Mouse (Mus musculus): ENCODE results near the gene Nes. TPM values are rescaled to one million over a fixed set of nuclear protein-coding genes. Genes with fewer than 3 reads are reported as not detected.

Nes gene
- polyA plus RNA-seq (2015; fragmentation: Nextera tagmentation; extraction: Ambion mirVana), result 13.8 and 17.7 TPM in 2 replicates

- no peaks in the 10 kb centered on the region for H3K36me3 ChIP-seq
- peak within 1 kb of the TSS; percentile 51 for H3K4me3 ChIP-seq
- H3K9ac ChIP-seq, result peak within 1 kb of the TSS; percentile 73
- ATAC-seq (ENCODE audit: insufficient number of reproducible peaks, insufficient read depth, low FRiP score, low TSS enrichment, low read depth), result peak; percentile 30; the same call in 1 of the 2 replicates
- H3K4me2 ChIP-seq, result peak within 1 kb of the TSS; percentile 96
- H3K27ac ChIP-seq, result peak within 1 kb of the TSS; percentile 22; the same call in 1 of the 2 replicates
- no peaks in the 10 kb centered on the region for H3K9me3 ChIP-seq
- peaks cover 36% of the 10 kb centered on the region for H3K27me3 ChIP-seq
- H3K4me1 ChIP-seq, result peaks cover 46% of the 10 kb centered on the region
- WGBS, result under 1% methylated on average over 44 of the region's 44 CpGs
These were observed at the start of gene Nes for GRCm38 (mm10) chr3:87970939-87971488. Gene Nes, plus strand, starts transcription at chr3:87971078.

GRCm38 (mm10) chr3:87924996-87925395 lies 45.9 kb upstream of the Nes start:
- WGBS, result 90% methylated on average over 7 of the region's 7 CpGs
- H3K4me3 ChIP-seq, result no peak overlapping the region
- no peaks in the 10 kb centered on the region for H3K27me3 ChIP-seq
- H3K4me2 ChIP-seq, result no peak overlapping the region
- ATAC-seq (ENCODE audit: insufficient number of reproducible peaks, insufficient read depth, low FRiP score, low TSS enrichment, low read depth), result no peak
- no peak overlapping the region for H3K9ac ChIP-seq
- peaks cover 58% of the 10 kb centered on the region for H3K36me3 ChIP-seq
- no peak overlapping the region for H3K27ac ChIP-seq
- H3K9me3 ChIP-seq, result no peaks in the 10 kb centered on the region
- H3K4me1 ChIP-seq, result peaks cover 13% of the 10 kb centered on the region

- Histone ChIP-seq H3K4me2 (no peak overlapping the region), H3K4me3 (no peak overlapping the region), H3K36me3 (peaks cover 62% of the 10 kb centered on the region), H3K9me3 (no peaks in the 10 kb centered on the region), H3K9ac (no peak overlapping the region), H3K27ac (no peak overlapping the region), H3K4me1 (peaks cover 23% of the 10 kb centered on the region), H3K27me3 (no peaks in the 10 kb centered on the region)
- ATAC-seq (ENCODE audit: insufficient number of reproducible peaks, insufficient read depth, low FRiP score, low TSS enrichment, low read depth), result no peak
- WGBS, result 95% methylated on average over 5 of the region's 5 CpGs
These were observed 43.4 kb upstream of the Nes start for GRCm38 (mm10) chr3:87927452-87927851.

GRCm38 (mm10) chr3:87929341-87930077 lies 41.4 kb upstream of the Nes start:
- Histone ChIP-seq H3K4me1 (peaks cover 32% of the 10 kb centered on the region), H3K27ac (peak overlapping the region; percentile 90), H3K9me3 (no peaks in the 10 kb centered on the region), H3K27me3 (no peaks in the 10 kb centered on the region), H3K9ac (peak overlapping the region; percentile 91), H3K4me2 (peak overlapping the region; percentile 84), H3K36me3 (peaks cover 58% of the 10 kb centered on the region), H3K4me3 (peak overlapping the region; percentile 95)
- ATAC-seq (ENCODE audit: insufficient number of reproducible peaks, insufficient read depth, low FRiP score, low TSS enrichment, low read depth), result peak; percentile 13; the same call in 1 of the 2 replicates
- 5% methylated on average over 26 of the region's 26 CpGs for WGBS

GRCm38 (mm10) chr3:87930078-87930795 lies 40.6 kb upstream of the Nes start, which contains the start of the genes Isg20l2 and Rrnad1:
Gene Isg20l2, plus strand, starts transcription at chr3:87930314.
Gene Rrnad1, minus strand, starts transcription at chr3:87930717.
- H3K36me3 ChIP-seq, result peaks cover 57% of the 10 kb centered on the region
- under 1% methylated on average over 64 of the region's 78 CpGs for WGBS

GRCm38 (mm10) chr3:87934026-87934425 lies 36.9 kb upstream of the Nes start:
- WGBS, result 82% methylated on average over 5 of the region's 5 CpGs
- Histone ChIP-seq H3K4me2 (no peak overlapping the region), H3K4me3 (no peak overlapping the region), H3K9me3 (no peaks in the 10 kb centered on the region), H3K27ac (no peak overlapping the region), H3K9ac (no peak overlapping the region), H3K27me3 (no peaks in the 10 kb centered on the region), H3K4me1 (peaks cover 36% of the 10 kb centered on the region), H3K36me3 (peaks cover 66% of the 10 kb centered on the region)
- no peak for ATAC-seq (ENCODE audit: insufficient number of reproducible peaks, insufficient read depth, low FRiP score, low TSS enrichment, low read depth)

More at GRCm38 (mm10) chr3:87930078-87930795, 40.6 kb upstream of the Nes start, which contains the start of the genes Isg20l2 and Rrnad1:
- Histone ChIP-seq H3K27ac (peak within 1 kb of the TSS; percentile 90), H3K9ac (peak within 1 kb of the TSS; percentile 91), H3K4me2 (peak within 1 kb of the TSS; percentile 84), H3K4me3 (peak within 1 kb of the TSS; percentile 95), H3K9me3 (no peaks in the 10 kb centered on the region), H3K27me3 (no peaks in the 10 kb centered on the region), H3K4me1 (peaks cover 32% of the 10 kb centered on the region)
- peak; percentile 95 for ATAC-seq (ENCODE audit: insufficient number of reproducible peaks, insufficient read depth, low FRiP score, low TSS enrichment, low read depth)

GRCm38 (mm10) chr3:87934501-87934900 lies 36.4 kb upstream of the Nes start:
- peaks cover 71% of the 10 kb centered on the region for H3K36me3 ChIP-seq
- H3K4me1 ChIP-seq, result peaks cover 32% of the 10 kb centered on the region
- H3K27ac ChIP-seq, result no peak overlapping the region
- H3K9me3 ChIP-seq, result no peaks in the 10 kb centered on the region
- WGBS, result 65% methylated on average over 4 of the region's 4 CpGs
- H3K9ac ChIP-seq, result 0 out of 2 replicates have a peak overlapping the region, but pooled peaks have one; percentile 22
- no peak for ATAC-seq (ENCODE audit: insufficient number of reproducible peaks, insufficient read depth, low FRiP score, low TSS enrichment, low read depth)
- no peak overlapping the region for H3K4me3 ChIP-seq
- H3K4me2 ChIP-seq, result no peak overlapping the region
- H3K27me3 ChIP-seq, result no peaks in the 10 kb centered on the region

- Histone ChIP-seq H3K9me3 (no peaks in the 10 kb centered on the region), H3K9ac (no peak overlapping the region), H3K27me3 (no peaks in the 10 kb centered on the region), H3K4me3 (no peak overlapping the region), H3K36me3 (peaks cover 78% of the 10 kb centered on the region), H3K4me2 (no peak overlapping the region), H3K4me1 (peaks cover 32% of the 10 kb centered on the region), H3K27ac (no peak overlapping the region)
- WGBS, result 87% methylated on average over 4 of the region's 4 CpGs
- ATAC-seq (ENCODE audit: insufficient number of reproducible peaks, insufficient read depth, low FRiP score, low TSS enrichment, low read depth), result no peak
These were observed 35.7 kb upstream of the Nes start for GRCm38 (mm10) chr3:87935201-87935600.

- Histone ChIP-seq H3K36me3 (peaks cover 83% of the 10 kb centered on the region), H3K4me3 (no peak overlapping the region)
These were observed 35.1 kb upstream of the Nes start for GRCm38 (mm10) chr3:87935776-87936175.

GRCm38 (mm10) chr3:87940611-87941010 lies 30.3 kb upstream of the Nes start:
- Histone ChIP-seq H3K9me3 (no peaks in the 10 kb centered on the region), H3K36me3 (peaks cover 68% of the 10 kb centered on the region), H3K4me2 (no peak overlapping the region), H3K9ac (no peak overlapping the region), H3K4me1 (peaks cover 21% of the 10 kb centered on the region), H3K27me3 (no peaks in the 10 kb centered on the region), H3K4me3 (no peak overlapping the region), H3K27ac (no peak overlapping the region)
- 75% methylated on average over 5 of the region's 5 CpGs for WGBS
- no peak for ATAC-seq (ENCODE audit: insufficient number of reproducible peaks, insufficient read depth, low FRiP score, low TSS enrichment, low read depth)

More at GRCm38 (mm10) chr3:87935776-87936175, 35.1 kb upstream of the Nes start:
- Histone ChIP-seq H3K4me1 (peaks cover 32% of the 10 kb centered on the region), H3K9me3 (no peaks in the 10 kb centered on the region), H3K4me2 (0 out of 2 replicates have a peak overlapping the region, but pooled peaks have one; percentile 5), H3K9ac (no peak overlapping the region), H3K27me3 (no peaks in the 10 kb centered on the region), H3K27ac (no peak overlapping the region)
- no peak for ATAC-seq (ENCODE audit: insufficient number of reproducible peaks, insufficient read depth, low FRiP score, low TSS enrichment, low read depth)
- WGBS, result 95% methylated on average over 2 of the region's 2 CpGs

GRCm38 (mm10) chr3:87942471-87942870 lies 28.4 kb upstream of the Nes start:
- 0 out of 2 replicates have a peak overlapping the region, but pooled peaks have one; percentile 8 for H3K27ac ChIP-seq
- no peak for ATAC-seq (ENCODE audit: insufficient number of reproducible peaks, insufficient read depth, low FRiP score, low TSS enrichment, low read depth)
- no peak overlapping the region for H3K4me3 ChIP-seq
- no peak overlapping the region for H3K4me2 ChIP-seq
- H3K36me3 ChIP-seq, result peaks cover 51% of the 10 kb centered on the region
- H3K27me3 ChIP-seq, result no peaks in the 10 kb centered on the region
- 90% methylated on average over 2 of the region's 2 CpGs for WGBS
- H3K9me3 ChIP-seq, result no peaks in the 10 kb centered on the region
- peaks cover 33% of the 10 kb centered on the region for H3K4me1 ChIP-seq
- no peak overlapping the region for H3K9ac ChIP-seq

All from embryonic facial prominence, embryonic 13.5 days (tissue).